In genomic region chr9:14402099-14402498, GRCm38 (mm10) we compare ENCODE assay signal across 29 mouse cellular contexts.
"Had no signal": no experiment of that assay in that cellular context is flagged by ENCODE, and none has a peak within 500 bp of the region (broad histone marks: within the 10 kb centered on the region; RNA-seq: fewer than 3 reads in every experiment).

No protein-coding gene starts in this region.

- H3K9me3 ChIP-seq: heart, embryonic 12.5 days; heart, embryonic 13.5 days; heart, embryonic 15.5 days; hindbrain, embryonic 10.5 days; hindbrain, embryonic 12.5 days; hindbrain, embryonic 13.5 days; hindbrain, embryonic 15.5 days; intestine, embryonic 15.5 days; kidney, embryonic 15.5 days had no signal

- H3K4me1 ChIP-seq: heart, embryonic 12.5 days; heart, embryonic 13.5 days; heart, embryonic 15.5 days; hindbrain, embryonic 10.5 days; hindbrain, embryonic 12.5 days; hindbrain, embryonic 13.5 days; hindbrain, embryonic 15.5 days; intestine, embryonic 15.5 days; kidney, embryonic 15.5 days had no signal

- H3K36me3 ChIP-seq: heart, embryonic 12.5 days; heart, embryonic 13.5 days; heart, embryonic 15.5 days; hindbrain, embryonic 10.5 days; hindbrain, embryonic 12.5 days; hindbrain, embryonic 13.5 days; hindbrain, embryonic 15.5 days; intestine, embryonic 15.5 days; kidney, embryonic 15.5 days had no signal

- H3K4me3 ChIP-seq: heart, embryonic 12.5 days; heart, embryonic 13.5 days; heart, embryonic 15.5 days; hindbrain, embryonic 10.5 days; hindbrain, embryonic 12.5 days; hindbrain, embryonic 13.5 days; hindbrain, embryonic 15.5 days; intestine, embryonic 15.5 days; kidney, embryonic 15.5 days; layer of hippocampus, adult 2 months; left cerebral cortex, adult 2 months had no signal

- H3K27me3 ChIP-seq: heart, embryonic 12.5 days; heart, embryonic 13.5 days; heart, embryonic 15.5 days; hindbrain, embryonic 12.5 days; hindbrain, embryonic 13.5 days; hindbrain, embryonic 15.5 days; intestine, embryonic 15.5 days; kidney, embryonic 15.5 days had no signal

- H3K27ac ChIP-seq: heart, embryonic 13.5 days; heart, embryonic 15.5 days; hindbrain, embryonic 10.5 days; hindbrain, embryonic 12.5 days; hindbrain, embryonic 13.5 days; hindbrain, embryonic 14.5 days; hindbrain, embryonic 15.5 days; hindbrain, postnatal 0 days; intestine, embryonic 15.5 days; kidney, embryonic 15.5 days; kidney, postnatal 0 days; layer of hippocampus, adult 2 months; left cerebral cortex, adult 2 months had no signal

- H3K9ac ChIP-seq: heart, embryonic 12.5 days; heart, embryonic 13.5 days; heart, embryonic 15.5 days; hindbrain, embryonic 12.5 days; hindbrain, embryonic 13.5 days; hindbrain, embryonic 14.5 days; hindbrain, embryonic 15.5 days; intestine, embryonic 15.5 days; kidney, embryonic 15.5 days had no signal

- DNase-seq: heart, postnatal 10 days; heart, postnatal 14 days; heart, postnatal 36 days; kidney, adult 11 months; kidney, adult 18-20 months; kidney, adult 2 months; kidney, adult 8-10 months; kidney, adult 9 months; kidney, postnatal 10 days; kidney, postnatal 14 days; kidney, postnatal 25 days; kidney, postnatal 36 days; kidney, postnatal 4 days; layer of hippocampus, adult 9-11 months; layer of hippocampus, postnatal 36 days had no signal
